Mouse (Mus musculus) lung, postnatal 25 days (tissue): ENCODE data around the gene Msh5.
"Not testable (repeated sequence)": the region's sequence is repeated elsewhere in the genome, so short reads cannot be mapped to it uniquely, and the experiment has no call there.

ENCODE experiments used
- DNase-seq: peaks from one replicate; pipeline ENCODE4 v3.0.0; 2022; ENCODE audit warnings: low spot score

The Msh5 gene

DNA sequence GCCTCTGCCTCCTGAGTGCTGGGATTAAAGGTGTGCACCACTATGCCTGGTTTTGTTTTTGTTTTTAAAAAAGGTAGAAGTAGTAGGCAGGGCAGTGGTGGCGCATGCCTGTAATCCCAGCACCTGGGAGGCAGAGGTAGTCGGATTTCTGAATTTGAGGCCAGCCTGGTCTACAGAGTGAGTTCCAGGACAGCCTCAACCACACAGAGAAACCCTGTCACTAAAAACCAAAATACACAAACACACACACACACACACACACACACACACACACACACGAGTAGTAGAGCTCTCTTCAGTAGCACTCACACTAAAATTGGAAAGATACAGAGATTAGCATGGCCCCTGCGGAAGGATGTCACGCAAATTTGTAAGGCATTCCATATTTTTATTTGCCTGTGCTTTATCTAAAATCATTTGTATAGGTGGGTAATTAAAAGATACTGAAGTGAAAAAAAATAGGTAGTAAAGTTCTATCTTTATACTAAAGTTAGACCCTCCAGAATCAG is 2.4 kb upstream of the Msh5 start:
- no peak for DNase-seq

- no peak for DNase-seq
Observed at GRCm38 (mm10) chr17:35048149-35048931, 1.8 kb upstream of the Msh5 start.

DNA sequence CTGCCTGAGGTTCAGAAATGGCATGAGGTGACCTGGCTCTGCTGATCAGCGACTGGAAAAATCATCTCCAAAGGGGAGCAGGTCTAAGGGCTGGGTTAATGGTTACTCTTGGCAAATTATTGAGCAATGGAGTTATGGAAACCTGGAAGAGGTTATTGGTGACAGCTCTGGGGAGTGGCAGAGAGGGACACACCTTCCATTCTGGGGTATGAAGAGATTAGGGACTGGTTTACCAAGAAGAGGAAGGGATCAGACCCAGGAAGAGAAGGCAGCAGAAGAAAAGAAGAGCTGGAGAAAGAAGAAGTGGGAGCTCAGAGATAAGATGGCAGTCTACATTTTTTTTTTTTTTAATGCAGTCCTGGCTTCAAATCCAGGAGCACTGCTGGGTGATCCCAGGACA is 1.1 kb upstream of the Msh5 start:
- peak; percentile 55 for DNase-seq

- DNase-seq = no peak
Observed at GRCm38 (mm10) chr17:35045807-35046680, 501 bp downstream of the Msh5 start.

GRCm38 (mm10) chr17:35044904-35045806 is 1.4 kb downstream of the Msh5 start:
- DNase-seq = no peak

- no peak for DNase-seq
Observed at GRCm38 (mm10) chr17:35043794-35044193, 2.8 kb downstream of the Msh5 start.

DNA sequence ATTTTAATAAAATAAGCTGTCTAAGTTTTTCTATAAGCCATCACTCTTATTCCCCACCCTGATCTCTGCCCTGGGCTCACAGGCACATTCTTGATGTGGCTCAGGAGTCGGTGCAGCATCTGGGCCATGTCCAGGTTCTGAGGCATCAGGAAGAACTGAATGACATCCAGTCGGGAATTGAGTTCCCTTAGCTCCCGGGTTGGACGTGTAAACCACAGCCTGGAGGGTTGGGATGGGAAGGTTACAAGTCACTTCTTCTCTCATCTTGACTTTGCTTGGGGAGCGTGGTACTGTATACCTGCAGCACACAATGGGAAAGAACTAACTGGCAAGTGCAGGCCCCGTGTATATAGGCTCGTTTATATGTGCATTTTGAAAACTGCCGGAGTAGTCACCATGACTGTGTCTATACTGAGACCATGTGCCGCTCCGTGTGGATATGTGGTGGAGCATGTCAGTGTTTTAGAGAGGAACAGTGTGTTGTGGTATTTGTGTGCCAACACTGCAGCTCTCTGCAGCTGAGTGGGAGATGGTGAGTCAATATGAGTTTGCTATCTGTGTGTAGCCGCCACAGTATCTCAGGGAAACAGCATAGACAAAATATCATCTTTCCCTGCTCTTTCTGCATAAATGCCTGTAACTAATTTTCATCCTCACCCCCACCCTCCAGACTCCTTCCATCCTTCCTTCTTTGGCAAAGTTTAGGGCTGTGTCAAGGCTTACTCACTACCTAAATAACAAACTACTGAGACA is 7.2 kb downstream of the Msh5 start:
- no peak for DNase-seq

DNA sequence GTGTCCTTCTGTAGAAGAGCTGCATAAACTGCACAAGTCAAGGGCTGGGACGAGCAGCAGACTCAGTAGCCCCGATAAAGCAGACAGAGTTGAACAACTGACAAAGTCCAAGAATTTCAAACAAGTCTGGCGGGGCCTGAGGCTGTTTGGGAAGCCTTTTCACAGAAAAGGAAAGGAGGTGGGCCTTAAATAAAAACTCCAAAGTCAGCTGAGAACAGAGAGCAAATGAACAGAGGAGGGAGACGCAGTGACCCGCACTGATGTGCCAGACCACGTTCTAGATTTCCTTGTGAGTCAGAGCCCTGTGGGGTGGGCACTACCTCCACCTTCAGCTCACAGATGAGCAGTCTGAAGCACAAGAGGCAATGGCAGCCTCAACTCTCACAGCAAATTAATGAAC is 11.6 kb downstream of the Msh5 start:
- DNase-seq = no peak

GRCm38 (mm10) chr17:35033703-35034102 is 12.8 kb downstream of the Msh5 start:
- DNase-seq = not testable (repeated sequence)

DNA sequence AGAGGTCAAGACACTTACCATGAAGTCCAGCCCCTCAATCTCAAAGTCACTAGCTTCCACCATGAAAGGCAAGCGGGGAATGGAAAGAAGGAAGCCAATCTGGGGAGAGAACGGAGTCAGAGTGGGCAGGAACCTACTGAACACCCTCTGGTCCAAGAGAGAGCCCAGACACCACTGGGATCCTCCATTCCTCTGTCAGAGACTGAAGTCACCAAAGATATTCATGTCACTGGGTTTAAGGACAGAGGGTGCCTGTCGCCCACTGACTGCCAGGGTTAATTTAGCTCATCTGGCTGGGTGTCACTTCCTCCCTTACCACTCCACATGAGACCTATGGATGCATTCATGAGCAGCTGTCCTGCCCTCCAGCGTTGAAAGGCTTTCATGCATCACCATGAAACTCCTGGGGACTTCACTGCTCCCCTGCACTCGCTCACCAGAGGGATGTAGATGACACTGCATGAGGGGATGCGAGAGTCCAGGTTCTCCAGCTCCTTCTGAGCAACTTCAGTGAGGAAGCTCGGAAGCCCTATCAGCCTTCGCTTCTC is 14.1 kb downstream of the Msh5 start:
- DNase-seq = no peak

GRCm38 (mm10) chr17:35031880-35032279 is 14.7 kb downstream of the Msh5 start:
- no peak for DNase-seq

- no peak for DNase-seq
Observed at GRCm38 (mm10) chr17:35031272-35031671, 15.3 kb downstream of the Msh5 start.

DNA sequence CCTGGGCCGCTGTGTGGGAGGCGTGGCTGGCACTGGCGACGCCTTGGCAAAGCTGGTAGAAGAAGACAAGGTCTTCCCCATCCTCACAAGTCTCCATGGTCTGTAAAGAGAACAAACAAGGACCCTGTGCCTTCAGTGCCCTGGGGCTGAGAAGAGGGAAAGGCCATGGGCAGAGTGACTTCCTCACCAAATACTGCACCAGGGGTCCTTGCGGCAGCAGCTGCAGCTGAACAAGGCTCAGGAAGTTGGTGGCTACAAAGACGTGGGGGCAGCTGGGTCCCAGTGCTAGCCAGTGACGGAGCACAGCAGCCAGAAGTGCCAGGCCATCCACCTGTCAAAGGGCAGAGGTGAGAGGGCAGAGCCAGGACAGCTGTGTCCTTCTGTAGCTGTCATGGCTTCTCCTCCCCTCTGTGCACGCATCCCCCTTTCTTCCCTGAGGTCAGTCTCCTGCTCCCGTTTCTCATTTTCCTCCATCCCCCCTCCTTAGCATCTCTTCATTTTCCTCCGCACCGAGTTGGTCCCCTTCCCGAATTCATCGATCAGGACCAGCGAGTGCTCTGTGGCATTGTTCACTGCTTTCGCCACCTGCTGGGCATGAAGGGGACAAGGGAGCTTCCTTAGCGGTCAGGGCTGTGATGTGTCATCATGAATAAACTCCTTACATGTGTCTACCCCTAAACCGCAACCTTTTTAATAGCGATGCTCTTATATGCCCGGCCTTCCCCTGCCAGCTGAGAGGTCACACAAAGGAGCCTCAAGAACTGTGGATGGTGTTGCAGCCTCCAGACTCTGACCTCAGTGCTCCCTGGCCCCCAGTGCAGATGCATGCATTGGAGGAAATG is 16.6 kb downstream of the Msh5 start:
- DNase-seq = peak; percentile 30

- DNase-seq = no peak
Observed at GRCm38 (mm10) chr17:35028315-35028714, 18.2 kb downstream of the Msh5 start.

- no peak for DNase-seq
Observed at GRCm38 (mm10) chr17:35027277-35028068, 19.1 kb downstream of the Msh5 start, which contains the start of gene Sapcd1. Sapcd1 (minus strand) TSS chr17:35028016.

GRCm38 (mm10) chr17:35026206-35026605 is 20.3 kb downstream of the Msh5 start:
- DNase-seq = no peak

DNA sequence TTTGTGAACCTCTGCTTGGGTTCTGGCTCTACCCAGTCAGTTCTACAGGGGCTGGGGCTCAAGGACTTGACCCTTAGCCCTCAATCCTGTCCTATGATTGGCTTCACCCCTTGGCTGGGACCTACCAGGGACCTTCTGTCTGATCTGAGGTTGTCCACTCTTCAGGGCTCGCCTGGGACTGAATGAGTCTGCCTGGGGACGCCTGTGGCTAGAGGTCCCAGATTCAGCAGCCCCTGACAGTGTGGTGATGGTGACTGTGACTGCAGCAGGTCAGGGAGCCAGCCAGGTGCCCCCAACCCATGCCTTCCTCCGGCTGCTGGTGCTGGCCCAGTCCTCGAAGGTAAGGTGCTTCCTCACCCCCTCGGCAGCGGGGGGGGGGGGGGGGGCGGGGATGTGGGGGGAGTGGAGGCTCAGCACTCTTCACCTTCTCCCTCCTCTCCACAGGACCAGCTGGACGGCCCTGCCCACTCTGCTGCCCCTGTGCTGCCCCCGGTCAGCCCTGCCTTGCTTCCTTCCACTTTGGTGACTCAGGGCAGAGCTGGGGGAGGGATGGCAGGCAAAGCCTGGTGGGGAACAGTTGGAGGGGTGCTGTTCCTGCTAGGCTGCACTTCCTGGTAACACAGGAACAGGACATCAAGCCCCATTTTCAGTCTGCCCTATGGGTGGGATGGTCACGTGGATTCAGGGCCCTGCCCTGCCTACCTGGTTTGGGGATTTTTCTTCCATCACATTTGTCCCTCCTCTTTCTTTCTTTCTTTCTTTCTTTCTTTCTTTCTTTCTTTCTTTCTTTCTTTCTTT is 21.7 kb downstream of the Msh5 start:
- no peak for DNase-seq

GRCm38 (mm10) chr17:35024261-35024660 is 22.3 kb downstream of the Msh5 start:
- DNase-seq = no peak
